Mouse (Mus musculus): ENCODE measurements around the gene Scnn1b. TPM values are rescaled to one million over a fixed set of nuclear protein-coding genes. Genes with fewer than 3 reads are reported as not detected.

Scnn1b gene
- total and polyA plus RNA-seq, 3 experiments, result 0.04 TPM; not detected in 2

- no peak for DNase-seq (ENCODE audit: extremely low read depth)
- no peaks in the 10 kb centered on the region for H3K36me3 ChIP-seq (replicated peaks in 1 of 2; ENCODE audit: control insufficient read depth in 1 of 2, insufficient read depth in 1 of 2, low read length in 1 of 2)
- no peaks in the 10 kb centered on the region for H3K79me2 ChIP-seq (replicated peaks; ENCODE audit: control insufficient read depth, extremely low read depth, insufficient read depth, poor library complexity, severe bottlenecking)
- peaks cover 5% of the 10 kb centered on the region for H3K9me3 ChIP-seq (replicated peaks; ENCODE audit: low read length)
- no peak overlapping the region for H3K4me2 ChIP-seq (ENCODE audit: insufficient read depth, low read depth, poor library complexity, severe bottlenecking)
- no peaks in the 10 kb centered on the region for H3K4me1 ChIP-seq (ENCODE audit: control insufficient read depth in 1 of 2, insufficient read depth in 2 of 2)
- TF ChIP-seq POLR2A (IDR thresholded peaks at IDR 0.05; ENCODE audit: low read depth, low read length) (no peak), BHLHE40 (IDR thresholded peaks at IDR 0.05; ENCODE audit: low read depth, low read length) (no peak), MAFK (IDR thresholded peaks at IDR 0.05; ENCODE audit: insufficient replicate concordance, low read length) (no peak), HCFC1 (IDR thresholded peaks at IDR 0.05; ENCODE audit: low read depth, low read length) (no peak), USF1 (IDR thresholded peaks at IDR 0.05; ENCODE audit: low read depth, low read length) (no peak), IRF4 (IDR thresholded peaks at IDR 0.05; ENCODE audit: low read depth, low read length) (no peak), ELF1 (IDR thresholded peaks at IDR 0.05; ENCODE audit: low read depth, low read length) (no peak), ZMIZ1 (IDR thresholded peaks at IDR 0.05; ENCODE audit: low read depth, low read length) (no peak), CTCF (conservative IDR thresholded peaks at IDR 0.05 in 1 of 2, IDR thresholded peaks at IDR 0.05 in 1 of 2; ENCODE audit: low read depth in 2 of 2, low read length in 2 of 2) (no peak), RCOR1 (conservative IDR thresholded peaks at IDR 0.05; ENCODE audit: low read depth, low read length) (no peak), PAX5 (IDR thresholded peaks at IDR 0.05; ENCODE audit: low read length) (no peak), ZKSCAN1 (IDR thresholded peaks at IDR 0.05; ENCODE audit: borderline replicate concordance, low read depth, low read length) (no peak), GABPA (IDR thresholded peaks at IDR 0.05; ENCODE audit: insufficient replicate concordance, low read depth, low read length) (no peak), MEF2A (IDR thresholded peaks at IDR 0.05; ENCODE audit: borderline replicate concordance, low read depth, low read length) (no peak), UBTF (IDR thresholded peaks at IDR 0.05; ENCODE audit: low read depth, low read length) (no peak), SMC3 (IDR thresholded peaks at IDR 0.05; ENCODE audit: low read depth, low read length) (no peak), E2F4 (IDR thresholded peaks at IDR 0.05; ENCODE audit: insufficient replicate concordance, low read depth, low read length) (no peak), RAD21 (IDR thresholded peaks at IDR 0.05; ENCODE audit: low read depth, low read length) (no peak)
- dilution Hi-C loops (cut with MboI; ENCODE audit: extremely low pct_ligation_motif_present, extremely low pct_unique_long_range_greater_than_20kb, low sequenced_read_pairs) (no loop called here), in situ Hi-C loops (cut with MboI; ENCODE audit: low pct_ligation_motif_present, low pct_unique_long_range_greater_than_20kb, low sequenced_read_pairs) (no loop called here)
- no peaks in the 10 kb centered on the region for H3K27me3 ChIP-seq (replicated peaks)
- no peak overlapping the region for H3K4me3 ChIP-seq (replicated peaks in 1 of 3; ENCODE audit: low read depth in 2 of 3, low read length in 2 of 3, poor library complexity in 1 of 3)
- no peak overlapping the region for H3K27ac ChIP-seq (ENCODE audit: insufficient read depth, low read depth)
- H3K9ac ChIP-seq (ENCODE audit: insufficient read depth, low read depth), result no peak overlapping the region
These were observed 28.0 kb upstream of the Scnn1b start for GRCm38 (mm10) chr7:121836827-121837226.

- DNase-seq (ENCODE audit: extremely low read depth), result no peak
- Histone ChIP-seq H3K9ac (ENCODE audit: insufficient read depth, low read depth) (no peak overlapping the region), H3K79me2 (replicated peaks; ENCODE audit: control insufficient read depth, extremely low read depth, insufficient read depth, poor library complexity, severe bottlenecking) (no peaks in the 10 kb centered on the region), H3K4me1 (ENCODE audit: control insufficient read depth in 1 of 2, insufficient read depth in 2 of 2) (peaks cover 0 to 6% of the 10 kb centered on the region in 2 experiments; a peak in 2 of 4 replicates), H3K27ac (ENCODE audit: insufficient read depth, low read depth) (no peak overlapping the region), H3K36me3 (replicated peaks in 1 of 2; ENCODE audit: control insufficient read depth in 1 of 2, insufficient read depth in 1 of 2, low read length in 1 of 2) (no peaks in the 10 kb centered on the region), H3K4me2 (ENCODE audit: insufficient read depth, low read depth, poor library complexity, severe bottlenecking) (no peak overlapping the region), H3K4me3 (replicated peaks in 1 of 3; ENCODE audit: low read depth in 2 of 3, low read length in 2 of 3, poor library complexity in 1 of 3) (no peak overlapping the region), H3K27me3 (replicated peaks) (no peaks in the 10 kb centered on the region), H3K9me3 (replicated peaks; ENCODE audit: low read length) (peaks cover under 1% of the 10 kb centered on the region)
- in situ Hi-C loops (cut with MboI; ENCODE audit: low pct_ligation_motif_present, low pct_unique_long_range_greater_than_20kb, low sequenced_read_pairs) (no loop called here), dilution Hi-C loops (cut with MboI; ENCODE audit: extremely low pct_ligation_motif_present, extremely low pct_unique_long_range_greater_than_20kb, low sequenced_read_pairs) (no loop called here)
- TF ChIP-seq TBP (conservative IDR thresholded peaks at IDR 0.05; ENCODE audit: low read depth, low read length), result no peak
- TF ChIP-seq EP300 (IDR thresholded peaks at IDR 0.05; ENCODE audit: low read length), result no peak
- TF ChIP-seq SMC3 (IDR thresholded peaks at IDR 0.05; ENCODE audit: low read depth, low read length), result no peak
- TF ChIP-seq POLR2A (IDR thresholded peaks at IDR 0.05; ENCODE audit: low read depth, low read length), result no peak
- TF ChIP-seq ZKSCAN1 (IDR thresholded peaks at IDR 0.05; ENCODE audit: borderline replicate concordance, low read depth, low read length), result no peak
These were observed 24.0 kb upstream of the Scnn1b start for GRCm38 (mm10) chr7:121840810-121841209.
